Mouse (Mus musculus): ENCODE results near the gene Vsig8. TPM values are rescaled to one million over a fixed set of nuclear protein-coding genes. Genes with fewer than 3 reads are reported as not detected.
A peak's percentile ranks its signal among the peaks of the same experiment; 100 is the strongest.

The Vsig8 gene
- polyA plus RNA-seq, 1 experiment from 2014 or later: 1.2 TPM

DNA sequence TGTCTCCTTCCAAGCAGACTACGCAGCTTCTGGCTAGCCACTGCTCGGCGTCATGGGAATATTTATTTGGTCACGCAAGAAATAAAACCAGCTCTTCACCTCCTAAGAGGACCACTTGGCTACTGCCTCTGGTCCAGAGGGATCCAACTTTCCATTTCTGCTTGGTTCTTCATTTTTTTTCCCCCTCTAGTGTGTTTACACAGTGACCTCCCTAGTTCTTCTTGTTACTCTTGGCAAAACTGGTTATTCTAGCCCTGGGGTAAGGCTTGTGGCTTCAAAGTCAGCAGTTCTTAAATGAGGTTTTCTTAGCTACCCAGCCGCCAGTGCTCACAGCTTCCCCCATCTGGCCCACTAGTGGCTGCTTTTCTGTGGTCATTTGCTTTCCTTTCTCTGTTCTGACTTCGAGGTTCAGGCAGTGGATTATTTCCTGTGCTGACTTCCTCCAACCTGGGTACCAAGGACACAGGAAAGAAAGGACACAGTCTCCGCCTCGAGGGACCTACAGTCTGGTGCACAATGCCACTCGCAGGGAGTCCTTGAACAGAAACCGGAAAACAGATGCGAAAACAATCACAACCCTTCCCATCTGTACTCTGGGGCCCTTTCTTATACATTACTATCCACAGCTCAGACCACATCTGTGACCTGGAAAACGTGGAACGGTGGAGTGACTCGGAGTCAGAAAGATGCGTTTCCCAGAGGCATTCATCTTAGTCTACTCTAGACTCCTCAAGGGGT lies 30.5 kb upstream of the Vsig8 start:
- Histone ChIP-seq H3K36me3 (ENCODE audit: control insufficient read depth, insufficient read depth, low read length) (no peaks in the 10 kb centered on the region), H3K27me3 (replicated peaks; ENCODE audit: control insufficient read depth, insufficient read depth, low read length) (peaks cover 2% of the 10 kb centered on the region; the same call in 1 of the 2 replicates), H3K4me3 (ENCODE audit: low read length) (no peak overlapping the region), H3K27ac (ENCODE audit: low read depth, low read length) (0 out of 2 replicates have a peak overlapping the region, but pooled peaks have one; percentile 18), H3K4me2 (ENCODE audit: low read length) (peak overlapping the region; percentile 24), H3K4me1 (ENCODE audit: control insufficient read depth, insufficient read depth, low read depth, low read length) (peaks cover 8% of the 10 kb centered on the region), H3K9ac (ENCODE audit: low read depth, low read length) (no peak overlapping the region; the same call in 1 of the 2 replicates), H3K9me3 (ENCODE audit: control insufficient read depth, low read length) (no peaks in the 10 kb centered on the region)
- ATAC-seq: no peak
- WGBS: 37% methylated on average over 15 of the region's 15 CpGs

DNA sequence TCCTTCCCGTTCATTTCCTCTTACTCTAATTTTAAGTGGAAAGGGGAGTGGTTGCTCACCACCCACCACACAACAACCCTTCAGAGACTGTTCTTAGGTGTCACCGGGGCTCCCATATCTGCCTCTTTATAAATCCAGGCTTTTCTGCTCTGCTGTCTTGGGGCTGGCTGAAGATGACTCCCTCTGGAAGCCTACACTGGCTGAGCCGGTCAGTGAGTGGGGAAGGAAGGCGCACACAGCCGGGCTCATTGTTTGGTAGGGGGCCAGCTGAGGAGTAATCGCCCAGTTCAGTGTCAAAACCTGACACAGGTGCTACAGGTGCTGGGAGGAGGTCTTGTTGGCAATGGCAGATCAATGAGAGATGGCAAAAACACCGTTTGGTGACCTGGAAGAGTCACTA lies 29.8 kb upstream of the Vsig8 start:
- Histone ChIP-seq H3K27ac (ENCODE audit: low read depth, low read length) (no peak overlapping the region), H3K27me3 (replicated peaks; ENCODE audit: control insufficient read depth, insufficient read depth, low read length) (peaks cover 2% of the 10 kb centered on the region; the same call in 1 of the 2 replicates), H3K9ac (ENCODE audit: low read depth, low read length) (no peak overlapping the region), H3K9me3 (ENCODE audit: control insufficient read depth, low read length) (no peaks in the 10 kb centered on the region), H3K4me2 (ENCODE audit: low read length) (no peak overlapping the region), H3K36me3 (ENCODE audit: control insufficient read depth, insufficient read depth, low read length) (no peaks in the 10 kb centered on the region), H3K4me1 (ENCODE audit: control insufficient read depth, insufficient read depth, low read depth, low read length) (peaks cover 9% of the 10 kb centered on the region), H3K4me3 (ENCODE audit: low read length) (no peak overlapping the region)
- 65% methylated on average over 7 of the region's 7 CpGs for WGBS
- ATAC-seq: no peak

DNA sequence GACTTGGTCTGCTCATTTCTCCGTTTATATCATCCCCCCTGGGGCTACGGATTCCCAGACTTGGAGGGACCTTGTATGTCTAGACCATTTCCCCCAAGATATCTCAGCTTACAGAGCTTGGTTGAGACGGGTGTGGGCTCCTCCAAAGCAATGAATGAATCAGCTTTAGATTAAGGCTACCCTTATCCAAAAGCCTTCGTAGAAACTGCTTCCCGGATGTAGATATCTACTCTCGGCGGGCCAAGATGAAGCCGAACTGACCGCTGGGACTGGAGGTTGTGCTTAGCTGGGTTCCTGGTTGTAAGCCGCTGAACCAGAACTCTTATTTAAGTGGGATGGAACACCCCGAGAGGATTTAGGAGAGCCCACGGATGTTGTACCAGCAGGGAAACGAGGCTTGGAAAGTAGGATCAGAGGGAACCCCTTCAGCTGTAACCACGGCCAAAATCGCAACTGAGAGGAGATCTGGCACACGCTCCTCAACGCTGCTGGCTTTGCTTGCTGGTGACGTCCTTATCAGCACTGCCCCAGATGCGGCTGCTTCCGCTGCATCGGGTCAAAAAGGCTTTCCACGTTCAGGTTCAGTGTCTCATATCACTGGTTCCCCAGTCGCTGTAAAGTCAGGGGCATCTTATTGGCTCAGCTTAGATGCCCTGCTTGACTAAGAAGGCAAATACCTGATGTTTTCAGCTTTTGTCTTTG lies 29.2 kb upstream of the Vsig8 start:
- Histone ChIP-seq H3K4me3 (ENCODE audit: low read length) (no peak overlapping the region), H3K4me1 (ENCODE audit: control insufficient read depth, insufficient read depth, low read depth, low read length) (peaks cover 9% of the 10 kb centered on the region), H3K27me3 (replicated peaks; ENCODE audit: control insufficient read depth, insufficient read depth, low read length) (peaks cover 2% of the 10 kb centered on the region; the same call in 1 of the 2 replicates), H3K9ac (ENCODE audit: low read depth, low read length) (no peak overlapping the region), H3K9me3 (ENCODE audit: control insufficient read depth, low read length) (no peaks in the 10 kb centered on the region), H3K36me3 (ENCODE audit: control insufficient read depth, insufficient read depth, low read length) (no peaks in the 10 kb centered on the region), H3K27ac (ENCODE audit: low read depth, low read length) (no peak overlapping the region), H3K4me2 (ENCODE audit: low read length) (no peak overlapping the region)
- whole genome bisulfite sequencing: 78% methylated on average over 23 of the region's 23 CpGs
- no peak for ATAC-seq

DNA sequence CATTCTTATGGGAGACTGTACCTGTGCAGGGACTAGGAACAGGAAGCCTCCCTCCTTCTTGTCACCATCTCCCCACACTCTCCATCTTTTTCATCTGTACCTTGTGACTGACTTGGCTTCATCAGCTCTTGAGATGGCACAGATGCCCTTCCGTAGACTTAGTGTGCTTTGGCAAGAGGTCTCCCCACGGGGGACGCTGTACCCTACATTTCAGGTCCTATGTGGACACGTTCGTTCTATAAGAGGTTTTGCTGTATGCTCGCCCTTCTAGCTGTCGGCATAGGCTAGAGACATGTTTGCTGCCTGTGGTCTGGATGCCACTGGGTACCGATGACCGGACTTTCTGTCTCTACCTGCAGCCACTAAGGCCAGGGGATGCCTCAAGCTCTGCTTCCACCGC lies 28.3 kb upstream of the Vsig8 start:
- 95% methylated on average over 10 of the region's 10 CpGs for WGBS
- peaks cover 10% of the 10 kb centered on the region for H3K4me1 ChIP-seq (ENCODE audit: control insufficient read depth, insufficient read depth, low read depth, low read length)
- no peaks in the 10 kb centered on the region; the same call in 1 of the 2 replicates for H3K27me3 ChIP-seq (replicated peaks; ENCODE audit: control insufficient read depth, insufficient read depth, low read length)
- no peak overlapping the region for H3K27ac ChIP-seq (ENCODE audit: low read depth, low read length)
- no peak overlapping the region for H3K4me3 ChIP-seq (ENCODE audit: low read length)
- no peaks in the 10 kb centered on the region for H3K9me3 ChIP-seq (ENCODE audit: control insufficient read depth, low read length)
- H3K36me3 ChIP-seq (ENCODE audit: control insufficient read depth, insufficient read depth, low read length): no peaks in the 10 kb centered on the region
- ATAC-seq: no peak
- H3K9ac ChIP-seq (ENCODE audit: low read depth, low read length): no peak overlapping the region
- no peak overlapping the region for H3K4me2 ChIP-seq (ENCODE audit: low read length)

DNA sequence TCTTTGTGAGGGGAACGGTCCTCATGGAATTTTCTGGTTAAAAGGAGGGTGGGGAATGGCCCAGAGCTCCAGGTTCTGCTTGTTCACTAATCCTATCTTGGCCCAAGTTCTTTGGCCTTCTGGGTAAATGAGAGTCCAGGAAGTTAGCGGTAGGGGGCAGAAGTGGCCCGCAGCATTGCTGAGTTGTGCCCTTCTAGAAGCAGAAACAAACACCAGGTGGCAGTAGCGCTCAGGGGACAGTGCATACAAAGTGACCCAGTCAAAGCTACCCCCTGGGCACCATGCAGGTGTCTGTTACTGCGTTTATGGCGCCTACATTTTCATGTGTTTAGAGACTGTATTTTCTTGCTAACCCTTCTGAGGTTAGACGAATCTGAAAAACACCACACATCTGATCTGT lies 27.0 kb upstream of the Vsig8 start:
- no peaks in the 10 kb centered on the region; the same call in 1 of the 2 replicates for H3K27me3 ChIP-seq (replicated peaks; ENCODE audit: control insufficient read depth, insufficient read depth, low read length)
- peak; percentile 76 for ATAC-seq
- H3K9me3 ChIP-seq (ENCODE audit: control insufficient read depth, low read length): no peaks in the 10 kb centered on the region
- H3K36me3 ChIP-seq (ENCODE audit: control insufficient read depth, insufficient read depth, low read length): no peaks in the 10 kb centered on the region
- no peak overlapping the region for H3K4me3 ChIP-seq (ENCODE audit: low read length)
- 9% methylated on average over 7 of the region's 7 CpGs for WGBS
- no peak overlapping the region for H3K9ac ChIP-seq (ENCODE audit: low read depth, low read length)
- no peak overlapping the region for H3K27ac ChIP-seq (ENCODE audit: low read depth, low read length)
- no peak overlapping the region for H3K4me2 ChIP-seq (ENCODE audit: low read length)
- H3K4me1 ChIP-seq (ENCODE audit: control insufficient read depth, insufficient read depth, low read depth, low read length): peaks cover 18% of the 10 kb centered on the region

DNA sequence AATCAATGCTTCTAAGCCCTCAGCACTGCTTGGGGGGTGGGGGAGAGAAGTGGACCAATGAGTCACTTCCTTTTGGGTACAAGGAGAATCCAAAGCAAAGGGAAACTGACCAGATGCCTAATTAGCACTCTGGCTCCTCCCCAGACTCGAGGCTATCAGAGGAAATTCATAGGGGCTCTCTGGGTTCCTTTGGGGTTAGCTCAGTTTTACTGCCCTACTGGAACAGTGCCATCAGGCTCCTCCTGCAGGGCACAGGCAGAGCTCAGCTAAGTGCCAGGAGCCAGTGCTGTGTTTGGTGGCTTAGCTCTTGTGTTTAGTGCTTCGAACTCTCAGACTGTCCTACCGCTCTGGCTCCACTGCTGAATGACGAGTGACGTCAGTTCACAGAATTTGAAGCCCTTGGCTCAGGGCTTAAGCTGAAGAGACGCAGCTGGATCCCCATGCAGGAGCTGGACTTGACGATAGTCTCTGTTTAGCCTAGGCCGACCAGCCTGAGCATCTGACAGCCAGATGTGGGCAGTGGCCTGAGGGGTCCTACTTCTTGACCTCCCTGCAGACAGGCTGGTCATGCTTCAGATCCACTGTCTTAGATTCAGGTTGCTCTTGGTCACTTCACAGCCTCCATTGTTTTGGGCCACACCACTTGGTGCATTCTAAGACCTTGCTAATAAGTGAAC lies 25.1 kb upstream of the Vsig8 start:
- Histone ChIP-seq H3K9me3 (ENCODE audit: control insufficient read depth, low read length) (no peaks in the 10 kb centered on the region), H3K27ac (ENCODE audit: low read depth, low read length) (no peak overlapping the region), H3K36me3 (ENCODE audit: control insufficient read depth, insufficient read depth, low read length) (no peaks in the 10 kb centered on the region), H3K4me3 (ENCODE audit: low read length) (no peak overlapping the region), H3K9ac (ENCODE audit: low read depth, low read length) (no peak overlapping the region), H3K4me1 (ENCODE audit: control insufficient read depth, insufficient read depth, low read depth, low read length) (peaks cover 15% of the 10 kb centered on the region), H3K4me2 (ENCODE audit: low read length) (no peak overlapping the region), H3K27me3 (replicated peaks; ENCODE audit: control insufficient read depth, insufficient read depth, low read length) (no peaks in the 10 kb centered on the region; the same call in 1 of the 2 replicates)
- 50% methylated on average over 8 of the region's 8 CpGs for WGBS
- peak; percentile 5; the same call in 1 of the 2 replicates for ATAC-seq

DNA sequence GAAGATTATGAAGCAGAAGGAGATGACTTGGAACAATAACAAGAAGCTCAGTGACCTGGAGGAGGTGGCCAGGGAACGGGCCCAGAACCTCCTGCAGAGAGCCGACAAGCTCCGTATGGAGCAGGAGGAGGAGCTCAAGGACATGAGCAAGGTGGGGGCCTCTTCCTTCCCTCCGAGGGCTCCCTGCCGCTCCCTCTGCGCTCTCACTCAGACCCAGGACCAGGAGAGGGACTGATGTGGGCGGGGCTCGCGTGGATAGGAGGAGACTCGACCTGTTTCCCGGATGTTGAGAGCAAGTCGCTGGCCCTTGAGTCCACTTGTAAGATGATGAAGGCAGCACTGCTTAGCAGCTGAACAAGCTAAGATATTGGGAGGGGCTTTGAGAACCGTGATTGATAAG lies 23.2 kb upstream of the Vsig8 start:
- Histone ChIP-seq H3K9ac (ENCODE audit: low read depth, low read length) (peak overlapping the region; percentile 63), H3K4me2 (ENCODE audit: low read length) (peak overlapping the region; percentile 53), H3K4me3 (ENCODE audit: low read length) (peak overlapping the region; percentile 32), H3K4me1 (ENCODE audit: control insufficient read depth, insufficient read depth, low read depth, low read length) (peaks cover 15% of the 10 kb centered on the region), H3K9me3 (ENCODE audit: control insufficient read depth, low read length) (no peaks in the 10 kb centered on the region), H3K27me3 (replicated peaks; ENCODE audit: control insufficient read depth, insufficient read depth, low read length) (no peaks in the 10 kb centered on the region; the same call in 1 of the 2 replicates), H3K27ac (ENCODE audit: low read depth, low read length) (no peak overlapping the region), H3K36me3 (ENCODE audit: control insufficient read depth, insufficient read depth, low read length) (no peaks in the 10 kb centered on the region)
- peak; percentile 53 for ATAC-seq
- WGBS: 3% methylated on average over 11 of the region's 13 CpGs

DNA sequence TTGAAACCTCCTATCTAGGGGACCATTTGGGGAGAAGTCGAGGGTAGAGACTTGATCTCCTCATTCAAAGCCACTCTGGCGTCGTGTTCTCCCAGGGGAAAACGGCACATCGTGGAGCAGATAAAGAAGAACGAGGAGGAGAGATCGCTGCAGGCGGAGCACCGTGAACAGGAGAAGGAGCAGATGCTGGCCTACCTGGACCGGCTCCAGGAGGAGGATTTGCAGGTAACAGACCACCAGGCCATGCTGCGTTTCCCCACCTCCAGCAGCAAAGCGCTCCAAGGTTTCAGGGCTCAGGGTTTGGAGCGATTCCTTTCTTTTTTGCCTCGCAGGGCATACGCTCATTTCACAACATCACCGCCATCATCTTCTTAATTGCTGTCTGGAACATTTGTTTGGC lies 20.6 kb upstream of the Vsig8 start:
- Histone ChIP-seq H3K27me3 (replicated peaks; ENCODE audit: control insufficient read depth, insufficient read depth, low read length) (no peaks in the 10 kb centered on the region), H3K27ac (ENCODE audit: low read depth, low read length) (no peak overlapping the region), H3K36me3 (ENCODE audit: control insufficient read depth, insufficient read depth, low read length) (no peaks in the 10 kb centered on the region), H3K4me3 (ENCODE audit: low read length) (no peak overlapping the region), H3K9ac (ENCODE audit: low read depth, low read length) (no peak overlapping the region), H3K9me3 (ENCODE audit: control insufficient read depth, low read length) (no peaks in the 10 kb centered on the region), H3K4me1 (ENCODE audit: control insufficient read depth, insufficient read depth, low read depth, low read length) (peaks cover 20% of the 10 kb centered on the region), H3K4me2 (ENCODE audit: low read length) (no peak overlapping the region)
- no peak for ATAC-seq
- 75% methylated on average over 16 of the region's 16 CpGs for WGBS

DNA sequence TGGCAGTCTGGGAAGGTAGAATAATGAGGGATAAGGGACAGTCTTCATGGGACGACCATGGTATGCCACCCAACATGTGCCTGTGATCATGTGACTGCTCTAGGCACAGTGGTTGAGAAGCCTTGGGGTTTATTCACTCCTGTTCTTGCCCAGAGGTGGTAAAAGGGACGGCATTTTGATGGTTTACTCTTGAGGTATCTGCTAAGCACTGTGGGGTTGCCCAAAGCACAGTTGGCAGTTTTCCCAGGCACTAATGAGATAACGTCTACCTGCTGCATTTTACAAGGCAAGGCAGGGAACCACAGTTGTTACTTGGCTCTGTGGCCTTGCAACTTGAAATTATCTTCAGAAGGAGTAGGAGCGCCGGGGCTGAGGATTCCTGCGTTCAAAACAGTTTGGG lies 15.9 kb upstream of the Vsig8 start:
- Histone ChIP-seq H3K36me3 (ENCODE audit: control insufficient read depth, insufficient read depth, low read length) (no peaks in the 10 kb centered on the region), H3K4me2 (ENCODE audit: low read length) (no peak overlapping the region), H3K9me3 (ENCODE audit: control insufficient read depth, low read length) (no peaks in the 10 kb centered on the region), H3K9ac (ENCODE audit: low read depth, low read length) (no peak overlapping the region; the same call in 1 of the 2 replicates), H3K4me1 (ENCODE audit: control insufficient read depth, insufficient read depth, low read depth, low read length) (peaks cover 9% of the 10 kb centered on the region; the same call in 1 of the 2 replicates), H3K27ac (ENCODE audit: low read depth, low read length) (0 out of 2 replicates have a peak overlapping the region, but pooled peaks have one; percentile 21), H3K4me3 (ENCODE audit: low read length) (no peak overlapping the region), H3K27me3 (replicated peaks; ENCODE audit: control insufficient read depth, insufficient read depth, low read length) (no peaks in the 10 kb centered on the region; the same call in 1 of the 2 replicates)
- WGBS: 58% methylated on average over 6 of the region's 6 CpGs
- peak; percentile 22; the same call in 1 of the 2 replicates for ATAC-seq
